Mouse (Mus musculus): ENCODE data around the gene Rnf114. TPM values are rescaled to one million over a fixed set of nuclear protein-coding genes. Genes with fewer than 3 reads are reported as not detected.

The Rnf114 gene
- polyA plus RNA-seq, 1 experiment from 2014 or later = 94.4 TPM

- Histone ChIP-seq H3K4me1 (peaks cover 26% of the 10 kb centered on the region), H3K36me3 (peaks cover 65% of the 10 kb centered on the region), H3K4me3 (no peak overlapping the region), H3K9me3 (no peaks in the 10 kb centered on the region), H3K27ac (no peak overlapping the region), H3K9ac (no peak overlapping the region), H3K4me2 (replicated peaks) (no peak overlapping the region), H3K27me3 (no peaks in the 10 kb centered on the region)
- 96% methylated on average over 4 of the region's 4 CpGs for WGBS
- ATAC-seq (ENCODE audit: insufficient number of reproducible peaks, insufficient read depth, low FRiP score, low TSS enrichment) = no peak
These were observed 16.1 kb downstream of the Rnf114 start for GRCm38 (mm10) chr2:167508569-167508968.

- ATAC-seq (ENCODE audit: insufficient number of reproducible peaks, insufficient read depth, low FRiP score, low TSS enrichment) = no peak
- H3K4me3 ChIP-seq = no peak overlapping the region
- H3K36me3 ChIP-seq = peaks cover 85% of the 10 kb centered on the region
- no peak overlapping the region for H3K4me2 ChIP-seq (replicated peaks)
- no peak overlapping the region for H3K9ac ChIP-seq
- H3K4me1 ChIP-seq = peaks cover 11% of the 10 kb centered on the region
- 85% methylated on average over 3 of the region's 3 CpGs for WGBS
- no peak overlapping the region for H3K27ac ChIP-seq
- H3K9me3 ChIP-seq = no peaks in the 10 kb centered on the region
- no peaks in the 10 kb centered on the region for H3K27me3 ChIP-seq
These were observed 18.0 kb downstream of the Rnf114 start for GRCm38 (mm10) chr2:167510485-167510884.

GRCm38 (mm10) chr2:167512365-167512764 lies 19.9 kb downstream of the Rnf114 start:
- H3K4me1 ChIP-seq = no peaks in the 10 kb centered on the region
- H3K9ac ChIP-seq = no peak overlapping the region
- H3K4me2 ChIP-seq (replicated peaks) = no peak overlapping the region
- H3K4me3 ChIP-seq = no peak overlapping the region
- H3K27me3 ChIP-seq = no peaks in the 10 kb centered on the region
- H3K27ac ChIP-seq = no peak overlapping the region
- WGBS = 92% methylated on average over 9 of the region's 9 CpGs
- ATAC-seq (ENCODE audit: insufficient number of reproducible peaks, insufficient read depth, low FRiP score, low TSS enrichment) = no peak
- no peaks in the 10 kb centered on the region for H3K9me3 ChIP-seq
- H3K36me3 ChIP-seq = peaks cover 96% of the 10 kb centered on the region

GRCm38 (mm10) chr2:167512970-167513369 lies 20.5 kb downstream of the Rnf114 start:
- Histone ChIP-seq H3K4me3 (no peak overlapping the region), H3K4me1 (no peaks in the 10 kb centered on the region), H3K27ac (no peak overlapping the region), H3K36me3 (peaks cover 96% of the 10 kb centered on the region), H3K9ac (no peak overlapping the region), H3K27me3 (no peaks in the 10 kb centered on the region), H3K4me2 (replicated peaks) (no peak overlapping the region), H3K9me3 (no peaks in the 10 kb centered on the region)
- WGBS = 89% methylated on average over 5 of the region's 5 CpGs
- no peak for ATAC-seq (ENCODE audit: insufficient number of reproducible peaks, insufficient read depth, low FRiP score, low TSS enrichment)

GRCm38 (mm10) chr2:167514641-167515040 lies 22.2 kb downstream of the Rnf114 start:
- ATAC-seq (ENCODE audit: insufficient number of reproducible peaks, insufficient read depth, low FRiP score, low TSS enrichment) = no peak
- Histone ChIP-seq H3K4me3 (no peak overlapping the region), H3K9ac (no peak overlapping the region), H3K27ac (no peak overlapping the region), H3K4me2 (replicated peaks) (no peak overlapping the region), H3K4me1 (no peaks in the 10 kb centered on the region), H3K9me3 (no peaks in the 10 kb centered on the region), H3K27me3 (no peaks in the 10 kb centered on the region), H3K36me3 (peaks cover 88% of the 10 kb centered on the region)
- WGBS = 94% methylated on average over 4 of the region's 4 CpGs

- H3K36me3 ChIP-seq = peaks cover 79% of the 10 kb centered on the region
- no peaks in the 10 kb centered on the region for H3K9me3 ChIP-seq
- H3K27ac ChIP-seq = no peak overlapping the region
- H3K4me2 ChIP-seq (replicated peaks) = no peak overlapping the region
- ATAC-seq (ENCODE audit: insufficient number of reproducible peaks, insufficient read depth, low FRiP score, low TSS enrichment) = no peak
- H3K4me3 ChIP-seq = no peak overlapping the region
- no peaks in the 10 kb centered on the region for H3K27me3 ChIP-seq
- H3K9ac ChIP-seq = no peak overlapping the region
- H3K4me1 ChIP-seq = no peaks in the 10 kb centered on the region
- 92% methylated on average over 5 of the region's 5 CpGs for WGBS
These were observed 23.2 kb downstream of the Rnf114 start for GRCm38 (mm10) chr2:167515688-167516087.

- Histone ChIP-seq H3K27me3 (no peaks in the 10 kb centered on the region), H3K4me3 (no peak overlapping the region), H3K9me3 (no peaks in the 10 kb centered on the region), H3K4me1 (no peaks in the 10 kb centered on the region), H3K36me3 (peaks cover 40% of the 10 kb centered on the region), H3K9ac (no peak overlapping the region), H3K4me2 (replicated peaks) (no peak overlapping the region), H3K27ac (no peak overlapping the region)
- WGBS = 73% methylated on average over 5 of the region's 5 CpGs
- ATAC-seq (ENCODE audit: insufficient number of reproducible peaks, insufficient read depth, low FRiP score, low TSS enrichment) = no peak
These were observed 27.3 kb downstream of the Rnf114 start for GRCm38 (mm10) chr2:167519606-167520252.

GRCm38 (mm10) chr2:167528278-167528677 lies 35.8 kb downstream of the Rnf114 start:
- Histone ChIP-seq H3K27ac (no peak overlapping the region), H3K9ac (no peak overlapping the region), H3K27me3 (no peaks in the 10 kb centered on the region), H3K36me3 (no peaks in the 10 kb centered on the region), H3K4me3 (no peak overlapping the region), H3K4me1 (no peaks in the 10 kb centered on the region), H3K4me2 (replicated peaks) (no peak overlapping the region), H3K9me3 (no peaks in the 10 kb centered on the region)
- WGBS = 8% methylated on average over 5 of the region's 5 CpGs
- no peak for ATAC-seq (ENCODE audit: insufficient number of reproducible peaks, insufficient read depth, low FRiP score, low TSS enrichment)

GRCm38 (mm10) chr2:167529935-167530513 lies 37.6 kb downstream of the Rnf114 start:
- no peaks in the 10 kb centered on the region for H3K27me3 ChIP-seq
- no peak overlapping the region for H3K9ac ChIP-seq
- ATAC-seq (ENCODE audit: insufficient number of reproducible peaks, insufficient read depth, low FRiP score, low TSS enrichment) = no peak
- no peaks in the 10 kb centered on the region for H3K4me1 ChIP-seq
- H3K4me2 ChIP-seq (replicated peaks) = no peak overlapping the region
- no peaks in the 10 kb centered on the region for H3K36me3 ChIP-seq
- H3K4me3 ChIP-seq = no peak overlapping the region
- WGBS = 45% methylated on average over 5 of the region's 5 CpGs
- no peaks in the 10 kb centered on the region for H3K9me3 ChIP-seq
- no peak overlapping the region for H3K27ac ChIP-seq

GRCm38 (mm10) chr2:167530536-167530935 lies 38.1 kb downstream of the Rnf114 start:
- H3K27me3 ChIP-seq = no peaks in the 10 kb centered on the region
- H3K4me1 ChIP-seq = no peaks in the 10 kb centered on the region
- H3K4me3 ChIP-seq = no peak overlapping the region
- no peaks in the 10 kb centered on the region for H3K9me3 ChIP-seq
- H3K4me2 ChIP-seq (replicated peaks) = no peak overlapping the region
- no peak for ATAC-seq (ENCODE audit: insufficient number of reproducible peaks, insufficient read depth, low FRiP score, low TSS enrichment)
- H3K9ac ChIP-seq = no peak overlapping the region
- no peak overlapping the region for H3K27ac ChIP-seq
- WGBS = 70% methylated on average over 4 of the region's 4 CpGs
- H3K36me3 ChIP-seq = no peaks in the 10 kb centered on the region

- Histone ChIP-seq H3K4me1 (no peaks in the 10 kb centered on the region), H3K36me3 (no peaks in the 10 kb centered on the region), H3K4me2 (replicated peaks) (no peak overlapping the region), H3K27ac (no peak overlapping the region), H3K27me3 (peaks cover 10% of the 10 kb centered on the region), H3K9ac (no peak overlapping the region), H3K9me3 (no peaks in the 10 kb centered on the region), H3K4me3 (no peak overlapping the region)
- WGBS = 16% methylated on average over 13 of the region's 13 CpGs
- no peak for ATAC-seq (ENCODE audit: insufficient number of reproducible peaks, insufficient read depth, low FRiP score, low TSS enrichment)
These were observed 39.7 kb downstream of the Rnf114 start for GRCm38 (mm10) chr2:167532131-167532530.

GRCm38 (mm10) chr2:167533880-167534279 lies 41.4 kb downstream of the Rnf114 start:
- no peak overlapping the region for H3K9ac ChIP-seq
- no peak overlapping the region for H3K27ac ChIP-seq
- no peak overlapping the region for H3K4me2 ChIP-seq (replicated peaks)
- no peaks in the 10 kb centered on the region; the same call in 1 of the 2 replicates for H3K36me3 ChIP-seq
- H3K27me3 ChIP-seq = peaks cover 14% of the 10 kb centered on the region
- ATAC-seq (ENCODE audit: insufficient number of reproducible peaks, insufficient read depth, low FRiP score, low TSS enrichment) = no peak
- 0 out of 2 replicates have a peak, but pooled peaks cover 6% of the 10 kb centered on the region for H3K4me1 ChIP-seq
- H3K9me3 ChIP-seq = no peaks in the 10 kb centered on the region
- no peak overlapping the region for H3K4me3 ChIP-seq
